Mouse (Mus musculus): ENCODE results near the gene Srcin1. TPM values are rescaled to one million over a fixed set of nuclear protein-coding genes. Genes with fewer than 3 reads are reported as not detected.

Srcin1 gene
- polyA plus RNA-seq, 1 experiment from 2014 or later: 9.2 TPM

- Histone ChIP-seq H3K27ac (ENCODE audit: low read length) (peak overlapping the region; percentile 97), H3K9me3 (replicated peaks; ENCODE audit: control insufficient read depth, low read length, poor library complexity, severe bottlenecking) (no peaks in the 10 kb centered on the region), H3K4me1 (ENCODE audit: control insufficient read depth, insufficient read depth, low read length) (peaks cover 57% of the 10 kb centered on the region), H3K36me3 (ENCODE audit: control insufficient read depth, insufficient read depth, low read length) (no peaks in the 10 kb centered on the region), H3K4me2 (ENCODE audit: low read length) (peak overlapping the region; percentile 91), H3K9ac (ENCODE audit: low read depth, low read length) (peak overlapping the region; percentile 98), H3K27me3 (ENCODE audit: control insufficient read depth, insufficient read depth, low read depth, low read length) (no peaks in the 10 kb centered on the region), H3K4me3 (ENCODE audit: low read depth, low read length) (peak overlapping the region; percentile 74)
- WGBS: 3% methylated on average over 18 of the region's 28 CpGs
- ATAC-seq: peak; percentile 26
These were observed 2.0 kb downstream of the Srcin1 start for GRCm38 (mm10) chr11:97573891-97574550.

- WGBS: 19% methylated on average over 7 of the region's 7 CpGs
- Histone ChIP-seq H3K27ac (ENCODE audit: low read length) (peak overlapping the region; percentile 97), H3K4me2 (ENCODE audit: low read length) (peak overlapping the region; percentile 91), H3K36me3 (ENCODE audit: control insufficient read depth, insufficient read depth, low read length) (no peaks in the 10 kb centered on the region), H3K4me3 (ENCODE audit: low read depth, low read length) (peak overlapping the region; percentile 74), H3K4me1 (ENCODE audit: control insufficient read depth, insufficient read depth, low read length) (peaks cover 62% of the 10 kb centered on the region), H3K9ac (ENCODE audit: low read depth, low read length) (peak overlapping the region; percentile 98), H3K9me3 (replicated peaks; ENCODE audit: control insufficient read depth, low read length, poor library complexity, severe bottlenecking) (no peaks in the 10 kb centered on the region), H3K27me3 (ENCODE audit: control insufficient read depth, insufficient read depth, low read depth, low read length) (no peaks in the 10 kb centered on the region)
- no peak for ATAC-seq
These were observed 3.0 kb downstream of the Srcin1 start for GRCm38 (mm10) chr11:97572895-97573480.

- H3K9me3 ChIP-seq (replicated peaks; ENCODE audit: control insufficient read depth, low read length, poor library complexity, severe bottlenecking): no peaks in the 10 kb centered on the region
- ATAC-seq: no peak
- H3K4me2 ChIP-seq (ENCODE audit: low read length): peak overlapping the region; percentile 91
- no peaks in the 10 kb centered on the region for H3K27me3 ChIP-seq (ENCODE audit: control insufficient read depth, insufficient read depth, low read depth, low read length)
- H3K4me1 ChIP-seq (ENCODE audit: control insufficient read depth, insufficient read depth, low read length): peaks cover 71% of the 10 kb centered on the region
- H3K4me3 ChIP-seq (ENCODE audit: low read depth, low read length): peak overlapping the region; percentile 74
- 28% methylated on average over 5 of the region's 5 CpGs for WGBS
- no peaks in the 10 kb centered on the region for H3K36me3 ChIP-seq (ENCODE audit: control insufficient read depth, insufficient read depth, low read length)
- H3K27ac ChIP-seq (ENCODE audit: low read length): peak overlapping the region; percentile 82
- H3K9ac ChIP-seq (ENCODE audit: low read depth, low read length): peak overlapping the region; percentile 98
These were observed 4.0 kb downstream of the Srcin1 start for GRCm38 (mm10) chr11:97572089-97572345.

GRCm38 (mm10) chr11:97571266-97572088, 4.5 kb downstream of the Srcin1 start:
- peak overlapping the region; percentile 74 for H3K4me3 ChIP-seq (ENCODE audit: low read depth, low read length)
- ATAC-seq: no peak

GRCm38 (mm10) chr11:97570493-97571137, 5.4 kb downstream of the Srcin1 start:
- H3K27me3 ChIP-seq (ENCODE audit: control insufficient read depth, insufficient read depth, low read depth, low read length): no peaks in the 10 kb centered on the region
- ATAC-seq: no peak
- H3K4me3 ChIP-seq (ENCODE audit: low read depth, low read length): peak overlapping the region; percentile 4; the same call in 1 of the 2 replicates
- peaks cover 76% of the 10 kb centered on the region for H3K4me1 ChIP-seq (ENCODE audit: control insufficient read depth, insufficient read depth, low read length)
- WGBS: 13% methylated on average over 8 of the region's 8 CpGs
- no peaks in the 10 kb centered on the region for H3K9me3 ChIP-seq (replicated peaks; ENCODE audit: control insufficient read depth, low read length, poor library complexity, severe bottlenecking)
- no peaks in the 10 kb centered on the region for H3K36me3 ChIP-seq (ENCODE audit: control insufficient read depth, insufficient read depth, low read length)
- H3K27ac ChIP-seq (ENCODE audit: low read length): peak overlapping the region; percentile 82
- H3K9ac ChIP-seq (ENCODE audit: low read depth, low read length): peak overlapping the region; percentile 53; the same call in 1 of the 2 replicates
- H3K4me2 ChIP-seq (ENCODE audit: low read length): peak overlapping the region; percentile 91

More at GRCm38 (mm10) chr11:97571266-97572088, 4.5 kb downstream of the Srcin1 start:
- Histone ChIP-seq H3K9ac (ENCODE audit: low read depth, low read length) (peak overlapping the region; percentile 98), H3K27ac (ENCODE audit: low read length) (peak overlapping the region; percentile 82), H3K9me3 (replicated peaks; ENCODE audit: control insufficient read depth, low read length, poor library complexity, severe bottlenecking) (no peaks in the 10 kb centered on the region), H3K27me3 (ENCODE audit: control insufficient read depth, insufficient read depth, low read depth, low read length) (no peaks in the 10 kb centered on the region), H3K4me2 (ENCODE audit: low read length) (peak overlapping the region; percentile 91), H3K4me1 (ENCODE audit: control insufficient read depth, insufficient read depth, low read length) (peaks cover 77% of the 10 kb centered on the region), H3K36me3 (ENCODE audit: control insufficient read depth, insufficient read depth, low read length) (no peaks in the 10 kb centered on the region)
- 3% methylated on average over 8 of the region's 8 CpGs for WGBS

GRCm38 (mm10) chr11:97569806-97570205, 6.2 kb downstream of the Srcin1 start:
- 35% methylated on average over 3 of the region's 3 CpGs for WGBS
- H3K4me2 ChIP-seq (ENCODE audit: low read length): no peak overlapping the region
- H3K36me3 ChIP-seq (ENCODE audit: control insufficient read depth, insufficient read depth, low read length): no peaks in the 10 kb centered on the region
- H3K4me1 ChIP-seq (ENCODE audit: control insufficient read depth, insufficient read depth, low read length): peaks cover 76% of the 10 kb centered on the region
- no peaks in the 10 kb centered on the region for H3K9me3 ChIP-seq (replicated peaks; ENCODE audit: control insufficient read depth, low read length, poor library complexity, severe bottlenecking)
- no peak overlapping the region for H3K27ac ChIP-seq (ENCODE audit: low read length)
- no peak overlapping the region for H3K4me3 ChIP-seq (ENCODE audit: low read depth, low read length)
- H3K27me3 ChIP-seq (ENCODE audit: control insufficient read depth, insufficient read depth, low read depth, low read length): no peaks in the 10 kb centered on the region
- no peak for ATAC-seq
- no peak overlapping the region for H3K9ac ChIP-seq (ENCODE audit: low read depth, low read length)

- no peak overlapping the region for H3K4me2 ChIP-seq (ENCODE audit: low read length)
- no peaks in the 10 kb centered on the region for H3K9me3 ChIP-seq (replicated peaks; ENCODE audit: control insufficient read depth, low read length, poor library complexity, severe bottlenecking)
- peak overlapping the region; percentile 22; the same call in 1 of the 2 replicates for H3K27ac ChIP-seq (ENCODE audit: low read length)
- peaks cover 76% of the 10 kb centered on the region for H3K4me1 ChIP-seq (ENCODE audit: control insufficient read depth, insufficient read depth, low read length)
- no peaks in the 10 kb centered on the region for H3K27me3 ChIP-seq (ENCODE audit: control insufficient read depth, insufficient read depth, low read depth, low read length)
- 17% methylated on average over 5 of the region's 5 CpGs for WGBS
- ATAC-seq: no peak
- H3K9ac ChIP-seq (ENCODE audit: low read depth, low read length): peak overlapping the region; percentile 18; the same call in 1 of the 2 replicates
- H3K36me3 ChIP-seq (ENCODE audit: control insufficient read depth, insufficient read depth, low read length): no peaks in the 10 kb centered on the region
- no peak overlapping the region for H3K4me3 ChIP-seq (ENCODE audit: low read depth, low read length)
These were observed 6.7 kb downstream of the Srcin1 start for GRCm38 (mm10) chr11:97569301-97569724.

GRCm38 (mm10) chr11:97568729-97569128, 7.3 kb downstream of the Srcin1 start:
- Histone ChIP-seq H3K9me3 (replicated peaks; ENCODE audit: control insufficient read depth, low read length, poor library complexity, severe bottlenecking) (no peaks in the 10 kb centered on the region), H3K4me1 (ENCODE audit: control insufficient read depth, insufficient read depth, low read length) (peaks cover 82% of the 10 kb centered on the region), H3K27ac (ENCODE audit: low read length) (peak overlapping the region; percentile 18; the same call in 1 of the 2 replicates), H3K9ac (ENCODE audit: low read depth, low read length) (peak overlapping the region; percentile 47; the same call in 1 of the 2 replicates), H3K4me2 (ENCODE audit: low read length) (peak overlapping the region; percentile 36), H3K4me3 (ENCODE audit: low read depth, low read length) (no peak overlapping the region; the same call in 1 of the 2 replicates), H3K36me3 (ENCODE audit: control insufficient read depth, insufficient read depth, low read length) (no peaks in the 10 kb centered on the region), H3K27me3 (ENCODE audit: control insufficient read depth, insufficient read depth, low read depth, low read length) (no peaks in the 10 kb centered on the region)
- ATAC-seq: peak; percentile 41
- 7% methylated on average over 8 of the region's 8 CpGs for WGBS

All from midbrain, embryonic 16.5 days (tissue).